Mouse (Mus musculus) bone marrow, adult 2 months (tissue): ENCODE data around the gene Crkl. TPM values are rescaled to one million over a fixed set of nuclear protein-coding genes. Genes with fewer than 3 reads are reported as not detected.

Source experiments
- H3K27ac ChIP-seq: fragments of 200-500 bp; 2 replicates; pipeline ENCODE4 v1.5.1; 2012; ENCODE audit warnings: low read depth, mild to moderate bottlenecking, control low read depth, inconsistent platforms, low read length; ENCODE audit not compliant: control insufficient read depth, poor library complexity, insufficient read depth
- H3K4me1 ChIP-seq: fragments of 200-500 bp; 2 replicates; pipeline ENCODE4 v1.6.1; 2011; ENCODE audit warnings: low read length; ENCODE audit not compliant: control insufficient read depth, insufficient read depth
- H3K4me3 ChIP-seq: fragments of 200-500 bp; replicated peaks from 2 replicates; pipeline ENCODE3; 2011; ENCODE audit warnings: mild to moderate bottlenecking, low read depth, low read length, control low read depth; ENCODE audit not compliant: control insufficient read depth
- CTCF ChIP-seq: fragments of 200-500 bp; IDR thresholded peaks from 2 replicates; pipeline ENCODE4 v1.5.1; 2011; ENCODE audit warnings: low read length, control low read depth; ENCODE audit not compliant: control insufficient read depth, insufficient read depth
- POLR2A ChIP-seq: fragments of 200-500 bp; IDR thresholded peaks from 2 replicates; pipeline ENCODE4 v1.6.1; 2011; ENCODE audit warnings: low read depth, mild to moderate bottlenecking, control low read depth, low read length, borderline replicate concordance; ENCODE audit not compliant: control insufficient read depth
- WGBS: fragments of 180-500 bp; shearing (Covaris S2); methylation state at CpG from one replicate; pipeline ENCODE4 v1.1.7; 2018; 5-methylcytosine and 5-hydroxymethylcytosine counted together
- polyA plus RNA-seq: library from polyadenylated mRNA; stranded (reverse); fragments of >200 nt; gene quantifications from 2 replicates; pipeline ENCODE4 v1.2.4, GENCODE M21; 2011; ENCODE audit warnings: low replicate concordance; ENCODE audit not compliant: missing spikeins, insufficient read depth, insufficient read length

Gene Crkl
- polyA plus RNA-seq, 1 experiment, result 18.7 TPM

DNA sequence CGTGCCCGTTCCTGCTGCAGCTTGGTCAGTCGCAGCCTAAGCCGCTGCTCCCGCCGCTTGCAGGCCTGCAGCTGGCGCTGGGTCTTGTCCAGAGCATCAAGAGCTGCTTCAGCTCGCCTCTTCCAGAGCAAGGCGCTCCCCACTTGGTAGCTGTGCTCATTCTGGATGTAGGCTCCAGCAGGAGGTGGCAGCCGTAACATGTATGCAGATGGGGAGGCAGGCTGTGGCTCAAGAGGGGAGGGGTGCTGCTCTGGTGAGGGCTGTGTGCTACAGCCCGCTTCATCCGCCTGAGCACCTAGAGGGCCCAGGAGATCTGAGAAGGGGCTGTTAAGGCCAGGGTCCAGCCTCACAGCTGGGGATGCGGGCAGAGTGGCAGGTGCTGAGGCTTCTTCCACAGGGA is 76.5 kb downstream of the Crkl start:
- H3K27ac ChIP-seq, result no peak overlapping the region
- 93% methylated on average over 13 of the region's 13 CpGs for WGBS
- no peak overlapping the region for H3K4me3 ChIP-seq
- peaks cover 2% of the 10 kb centered on the region; the same call in 1 of the 2 replicates for H3K4me1 ChIP-seq
- TF ChIP-seq POLR2A, result no peak
- no peak for TF ChIP-seq CTCF

- Histone ChIP-seq H3K4me1 (peaks cover 2% of the 10 kb centered on the region; the same call in 1 of the 2 replicates), H3K4me3 (peak overlapping the region; percentile 96), H3K27ac (peak overlapping the region; percentile 93)
- 8% methylated on average over 17 of the region's 17 CpGs for WGBS
- TF ChIP-seq POLR2A (no peak), CTCF (no peak)
Observed at GRCm38 (mm10) chr16:17529981-17530586, 78.3 kb downstream of the Crkl start.

DNA sequence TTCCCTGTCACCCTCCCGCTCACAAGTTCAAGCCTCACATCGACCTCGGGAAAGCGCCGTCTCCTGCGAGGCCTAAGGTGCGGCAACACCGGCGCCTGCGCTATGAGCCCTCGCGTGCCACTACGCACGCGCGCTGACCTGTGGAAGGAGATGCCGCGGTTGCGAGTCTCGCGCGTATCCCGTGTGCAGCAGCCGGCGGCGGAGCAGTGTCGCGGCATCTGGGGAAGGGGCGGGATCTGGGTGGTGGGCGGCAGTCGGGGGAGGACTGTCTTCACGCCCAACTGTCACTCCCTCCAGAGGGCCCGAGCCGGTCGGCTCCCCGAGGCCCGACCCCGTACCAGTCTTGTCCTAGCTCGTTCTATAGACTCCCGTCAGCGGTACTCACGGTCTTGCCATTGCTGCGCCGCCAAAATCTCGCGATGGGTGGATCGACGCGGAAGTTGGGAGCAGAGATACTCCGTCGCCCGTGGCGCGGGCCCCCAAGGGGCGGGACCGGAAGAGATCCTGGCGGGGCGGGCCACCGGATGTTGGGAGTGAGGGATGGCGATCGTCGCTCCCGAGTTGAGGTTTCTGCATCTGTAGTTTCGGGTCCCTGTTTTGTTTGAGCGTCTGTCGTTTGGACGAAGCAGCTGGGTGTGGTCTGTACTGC is 79.0 kb downstream of the Crkl start, which contains the start of gene Thap7:
Thap7 (minus strand) TSS at position 497 of the 649 bp plus-strand sequence.
- under 1% methylated on average over 67 of the region's 67 CpGs for WGBS

DNA sequence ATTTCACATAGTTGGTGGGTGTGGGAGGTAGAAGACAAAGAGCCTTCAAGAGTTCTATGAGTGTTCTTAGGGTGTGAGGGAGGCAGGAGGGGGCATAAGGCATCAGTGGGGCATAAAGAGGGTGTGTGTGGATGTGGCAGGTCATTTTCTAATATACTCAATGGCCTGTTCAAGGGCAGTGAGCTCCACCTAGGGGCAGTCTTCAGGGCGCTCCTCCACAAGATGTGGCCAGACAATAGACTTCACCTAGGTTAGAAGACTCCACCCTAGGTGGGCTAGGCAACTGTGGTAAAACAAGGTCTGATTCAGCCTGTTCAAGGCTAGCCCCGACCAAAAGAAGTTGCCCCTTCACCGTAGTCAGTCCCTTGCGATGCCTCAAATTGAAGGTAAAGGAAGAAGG is 80.5 kb downstream of the Crkl start:
- no peak overlapping the region for H3K4me3 ChIP-seq
- 63% methylated on average over 4 of the region's 4 CpGs for WGBS
- peak; percentile 47; the same call in 1 of the 2 replicates for TF ChIP-seq CTCF
- no peak for TF ChIP-seq POLR2A
- H3K4me1 ChIP-seq, result peaks cover 2% of the 10 kb centered on the region; the same call in 1 of the 2 replicates
- H3K27ac ChIP-seq, result no peak overlapping the region

More for the DNA sequence above, 79.0 kb downstream of the Crkl start, which contains the start of gene Thap7:
- peak within 1 kb of the TSS; percentile 93 for H3K27ac ChIP-seq
- H3K4me1 ChIP-seq, result peaks cover 2% of the 10 kb centered on the region; the same call in 1 of the 2 replicates
- H3K4me3 ChIP-seq, result peak within 1 kb of the TSS; percentile 96
- peak; percentile 78 for TF ChIP-seq POLR2A
- no peak for TF ChIP-seq CTCF

DNA sequence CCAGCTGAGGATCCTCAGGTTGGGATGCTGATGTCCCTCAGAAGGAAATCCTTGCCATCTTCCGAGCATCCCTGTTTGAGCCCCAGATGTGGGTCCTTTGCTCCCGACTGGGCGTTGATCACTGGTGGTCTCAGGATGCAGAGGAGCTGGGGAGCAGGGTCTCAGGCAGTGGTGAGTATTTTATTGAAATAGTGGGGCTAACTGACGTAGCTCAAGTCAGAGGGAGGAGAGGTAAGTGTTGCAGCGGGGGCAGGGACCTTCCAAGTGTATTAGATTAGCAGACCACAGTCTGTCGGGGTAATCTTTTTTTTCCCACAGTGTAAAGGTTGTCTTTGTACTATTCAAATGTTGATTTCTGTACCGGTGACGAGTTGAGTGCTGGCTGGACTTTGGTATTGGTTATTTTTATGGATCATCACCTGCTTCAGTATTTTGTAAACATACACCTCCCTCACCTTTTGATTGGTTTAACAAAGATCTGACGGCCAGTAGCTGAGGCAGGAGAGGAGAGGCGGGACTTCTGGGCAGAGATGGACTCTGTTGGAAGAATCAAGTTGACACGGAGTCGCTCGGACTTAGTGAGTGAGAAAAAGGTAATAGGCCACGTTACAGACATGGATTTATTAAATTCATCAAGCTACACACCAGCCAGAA is 81.0 kb downstream of the Crkl start:
- Histone ChIP-seq H3K4me1 (peaks cover 2% of the 10 kb centered on the region; the same call in 1 of the 2 replicates), H3K27ac (no peak overlapping the region), H3K4me3 (no peak overlapping the region)
- WGBS, result 75% methylated on average over 14 of the region's 14 CpGs
- no peak for TF ChIP-seq POLR2A

- WGBS, result 66% methylated on average over 3 of the region's 3 CpGs
- TF ChIP-seq POLR2A (no peak), CTCF (no peak)
- no peak overlapping the region for H3K4me3 ChIP-seq
Observed at GRCm38 (mm10) chr16:17536584-17536983, 84.8 kb downstream of the Crkl start.

More at GRCm38 (mm10) chr16:17536584-17536983, 84.8 kb downstream of the Crkl start:
- no peaks in the 10 kb centered on the region for H3K4me1 ChIP-seq
- H3K27ac ChIP-seq, result no peak overlapping the region

Other genes starting within 250 kb of the Crkl start
- 70.5 and 97.7 TPM in 2 replicates for gene Ube2l3, start 249.3 kb upstream of the Crkl start, polyA plus RNA-seq
- not detected in 2 replicates for gene Rimbp3, start 243.4 kb upstream of the Crkl start, polyA plus RNA-seq
- 1.2 and 3.5 TPM in 2 replicates for gene Hic2, start 218.4 kb upstream of the Crkl start, polyA plus RNA-seq
- gene Tmem191c, start 175.9 kb upstream of the Crkl start, polyA plus RNA-seq, result 11.5 and 35.5 TPM in 2 replicates
- 0.63 and 2.3 TPM in 2 replicates for gene Serpind1, start 120.6 kb upstream of the Crkl start, polyA plus RNA-seq
- gene Snap29, start 46.0 kb upstream of the Crkl start, polyA plus RNA-seq, result 7.7 and 14.5 TPM in 2 replicates
- gene Pi4ka, start 45.7 kb upstream of the Crkl start, polyA plus RNA-seq, result 26.4 and 46.1 TPM in 2 replicates
- gene Aifm3, start 37.6 kb downstream of the Crkl start, polyA plus RNA-seq, result not detected in 2 replicates
- 22.2 and 40.6 TPM in 2 replicates for gene Lztr1, start 56.7 kb downstream of the Crkl start, polyA plus RNA-seq
- gene Thap7, start 79.1 kb downstream of the Crkl start, polyA plus RNA-seq, result 13.6 and 31.8 TPM in 2 replicates
- not detected in 2 replicates for gene Lrrc74b, start 109.3 kb downstream of the Crkl start, polyA plus RNA-seq
- 0.41 TPM in 1 of 2 replicates, not detected in the other for gene P2rx6, start 109.9 kb downstream of the Crkl start, polyA plus RNA-seq
- gene Slc7a4, start 131.2 kb downstream of the Crkl start, polyA plus RNA-seq, result 4.5 and 4.6 TPM in 2 replicates
- 17.1 and 24.9 TPM in 2 replicates for gene Smpd4, start 167.4 kb downstream of the Crkl start, polyA plus RNA-seq
- 2.4 and 9.9 TPM in 2 replicates for gene Ccdc74a, start 194.5 kb downstream of the Crkl start, polyA plus RNA-seq